12 mouse cellular contexts compared by ENCODE assay signal in genomic region chr19:5878916-5879315, GRCm38 (mm10). TPM values are rescaled to one million over a fixed set of nuclear protein-coding genes. Genes with fewer than 3 reads are reported as not detected.
A peak's percentile ranks its signal among the peaks of the same experiment; 100 is the strongest.
DNase-seq lines count a peak whose midpoint lies in the region; ATAC-seq and TF ChIP-seq lines count a peak whose summit lies in the region.
"Had no signal": no experiment of that assay in that cellular context is flagged by ENCODE, and none has a peak within 500 bp of the region (broad histone marks: within the 10 kb centered on the region; RNA-seq: fewer than 3 reads in every experiment).

No protein-coding gene starts in this region.

- no peak for DNase-seq in heart, postnatal 4 days
- no peak for DNase-seq in lung, postnatal 0 days (ENCODE audit: low spot score)
- DNase-seq in lung, adult 2 months: no peak
- DNase-seq in right cerebral cortex, adult 18-20 months: no peak
- DNase-seq in thymus, adult 18-20 months: no peak
- DNase-seq: cerebellum, postnatal 36 days had no signal

- peak overlapping the region; percentile 73 for H3K9ac ChIP-seq in heart, embryonic 16.5 days (ENCODE audit: low read length)
- H3K9ac ChIP-seq in lung, postnatal 0 days (replicated peaks; ENCODE audit: low read depth): no peak overlapping the region
- H3K9ac ChIP-seq in intestine, embryonic 16.5 days (ENCODE audit: low read depth, low read length): peak overlapping the region; percentile 49

- no peak overlapping the region; the same call in 1 of the 2 replicates for H3K4me3 ChIP-seq in heart, embryonic 16.5 days (ENCODE audit: low read length)
- no peak overlapping the region for H3K4me3 ChIP-seq in lung, postnatal 0 days (ENCODE audit: low read depth, low read length)
- no peak overlapping the region for H3K4me3 ChIP-seq in lung, adult 2 months (replicated peaks; ENCODE audit: extremely low read depth, low read depth, low read length)
- no peak overlapping the region for H3K4me3 ChIP-seq in intestine, embryonic 16.5 days (ENCODE audit: low read length)
- H3K4me3 ChIP-seq in small intestine, adult 2 months (ENCODE audit: low read depth, low read length): peak overlapping the region; percentile 62
- H3K4me3 ChIP-seq: neural tube, embryonic 13.5 days had no signal

- no peak for ATAC-seq in heart, embryonic 16.5 days (replicated peaks; ENCODE audit: extremely low read depth, insufficient read depth, low FRiP score)
- no peak for ATAC-seq in lung, postnatal 0 days
- ATAC-seq in intestine, embryonic 16.5 days: no peak
- ATAC-seq: hindbrain, postnatal 0 days had no signal

- no peaks in the 10 kb centered on the region for H3K9me3 ChIP-seq in heart, embryonic 16.5 days (replicated peaks; ENCODE audit: control insufficient read depth, low read length)
- no peaks in the 10 kb centered on the region for H3K9me3 ChIP-seq in lung, postnatal 0 days (ENCODE audit: low read length)
- H3K9me3 ChIP-seq in intestine, embryonic 16.5 days (ENCODE audit: control insufficient read depth, low read length): no peaks in the 10 kb centered on the region
- H3K9me3 ChIP-seq: neural tube, embryonic 13.5 days had no signal

- H3K27ac ChIP-seq in heart, embryonic 16.5 days (ENCODE audit: low read length): no peak overlapping the region
- peak overlapping the region; percentile 91 for H3K27ac ChIP-seq in lung, postnatal 0 days (ENCODE audit: low read length)
- 0 out of 2 replicates have a peak overlapping the region, but pooled peaks have one; percentile 73 for H3K27ac ChIP-seq in intestine, embryonic 16.5 days (ENCODE audit: low read length)
- H3K27ac ChIP-seq in small intestine, adult 2 months (ENCODE audit: insufficient read depth, low read depth, low read length): peak overlapping the region; percentile 98
- H3K27ac ChIP-seq: neural tube, embryonic 13.5 days had no signal

- H3K27me3 ChIP-seq in heart, embryonic 16.5 days (ENCODE audit: control insufficient read depth, insufficient read depth, low read length): no peaks in the 10 kb centered on the region
- H3K27me3 ChIP-seq in lung, postnatal 0 days (replicated peaks; ENCODE audit: insufficient read depth, low read length): no peaks in the 10 kb centered on the region
- H3K27me3 ChIP-seq in intestine, embryonic 16.5 days (replicated peaks; ENCODE audit: control insufficient read depth, insufficient read depth, low read length): no peaks in the 10 kb centered on the region
- H3K27me3 ChIP-seq in small intestine, adult 2 months (ENCODE audit: control insufficient read depth, insufficient read depth, low read length): no peaks in the 10 kb centered on the region
- H3K27me3 ChIP-seq: neural tube, embryonic 13.5 days had no signal

- no peaks in the 10 kb centered on the region for H3K36me3 ChIP-seq in heart, embryonic 16.5 days (ENCODE audit: control insufficient read depth, insufficient read depth)
- no peaks in the 10 kb centered on the region for H3K36me3 ChIP-seq in lung, postnatal 0 days (ENCODE audit: insufficient read depth, low read length)
- no peaks in the 10 kb centered on the region for H3K36me3 ChIP-seq in intestine, embryonic 16.5 days (ENCODE audit: control insufficient read depth, insufficient read depth, low read length)
- H3K36me3 ChIP-seq in small intestine, adult 2 months (ENCODE audit: control insufficient read depth, insufficient read depth, low read length): peaks cover 24% of the 10 kb centered on the region
- H3K36me3 ChIP-seq: neural tube, embryonic 13.5 days had no signal

- no peak for TF ChIP-seq EP300 in lung, postnatal 0 days (IDR thresholded peaks at IDR 0.05)

- H3K4me1 ChIP-seq in heart, embryonic 16.5 days (ENCODE audit: control insufficient read depth, insufficient read depth, low read length): peaks cover 26% of the 10 kb centered on the region
- peaks cover 10% of the 10 kb centered on the region; the same call in 1 of the 2 replicates for H3K4me1 ChIP-seq in lung, postnatal 0 days (ENCODE audit: insufficient read depth, low read depth, low read length)
- H3K4me1 ChIP-seq in lung, adult 2 months (ENCODE audit: control insufficient read depth, insufficient read depth, low read length): peaks cover 9% of the 10 kb centered on the region
- H3K4me1 ChIP-seq in intestine, embryonic 16.5 days (ENCODE audit: control insufficient read depth, insufficient read depth, low read length): peaks cover 29% of the 10 kb centered on the region
- peaks cover 47% of the 10 kb centered on the region for H3K4me1 ChIP-seq in small intestine, adult 2 months (ENCODE audit: control insufficient read depth, insufficient read depth, insufficient read length, low read length)

- TF ChIP-seq CTCF in lung, postnatal 0 days (IDR thresholded peaks at IDR 0.05): no peak
- no peak for TF ChIP-seq CTCF in lung, adult 2 months (IDR thresholded peaks at IDR 0.05; ENCODE audit: insufficient read depth, low read length)
- no peak for TF ChIP-seq CTCF in small intestine, adult 2 months (IDR thresholded peaks at IDR 0.05; ENCODE audit: extremely low read depth, insufficient read length, insufficient replicate concordance, low read depth, low read length)

- WGBS in heart, embryonic 16.5 days: 72% methylated on average over 3 of the region's 3 CpGs
- 68% methylated on average over 3 of the region's 3 CpGs for WGBS in lung, postnatal 0 days
- WGBS in lung, adult 2 months: 61% methylated on average over 3 of the region's 3 CpGs
- 77% methylated on average over 3 of the region's 3 CpGs for WGBS in intestine, embryonic 16.5 days
- WGBS in small intestine, adult 2 months: 26% methylated on average over 3 of the region's 3 CpGs

- no peak for TF ChIP-seq POLR2A in lung, adult 2 months (IDR thresholded peaks at IDR 0.05; ENCODE audit: borderline replicate concordance, extremely low read depth, low read depth, low read length)
- TF ChIP-seq POLR2A in small intestine, adult 2 months (IDR thresholded peaks at IDR 0.05; ENCODE audit: low read depth, low read length): no peak

- peak overlapping the region; percentile 58; the same call in 1 of the 2 replicates for H3K4me2 ChIP-seq in heart, embryonic 16.5 days (ENCODE audit: low read depth, low read length)
- peak overlapping the region; percentile 33 for H3K4me2 ChIP-seq in lung, postnatal 0 days (replicated peaks; ENCODE audit: low read depth, low read length)
- no peak overlapping the region for H3K4me2 ChIP-seq in intestine, embryonic 16.5 days (ENCODE audit: low read depth, low read length)

RNA-seq across cellular contexts. Expression of gene Slc25a45, which starts 1.3 kb away (rescaled TPM):
- 4.6 and 5.0 TPM in 2 replicates for polyA plus RNA-seq in heart, embryonic 16.5 days (2015; fragmentation: Nextera tagmentation; extraction: Ambion mirVana)
- total RNA-seq in heart, postnatal 4 days (2021): 1 to 10 TPM; 5.4 to 6.2 TPM
- polyA plus RNA-seq in lung, postnatal 0 days (2015; fragmentation: Nextera tagmentation; extraction: Ambion mirVana): 8.4 and 10.2 TPM in 2 replicates
- polyA plus RNA-seq in lung, adult 2 months (2012; rRNA removed): 24.5 and 26.0 TPM in 2 replicates
- 3.4 and 4.1 TPM in 2 replicates for polyA plus RNA-seq in intestine, embryonic 16.5 days (2015; fragmentation: Nextera tagmentation; extraction: Ambion mirVana)
- polyA plus RNA-seq in small intestine, adult 2 months (2012; rRNA removed): 207 and 241 TPM in 2 replicates

RNA-seq across cellular contexts. Expression of gene Frmd8, which starts 3.8 kb away (rescaled TPM):
- polyA plus RNA-seq in heart, embryonic 16.5 days (2015; fragmentation: Nextera tagmentation; extraction: Ambion mirVana): 33.6 and 34.8 TPM in 2 replicates
- 10 to 100 TPM; 18.6 to 20.9 TPM for total RNA-seq in heart, postnatal 4 days (2021)
- polyA plus RNA-seq in lung, postnatal 0 days (2015; fragmentation: Nextera tagmentation; extraction: Ambion mirVana): 33.9 and 35.1 TPM in 2 replicates
- polyA plus RNA-seq in lung, adult 2 months (2012; rRNA removed): 32.1 and 37.8 TPM in 2 replicates
- polyA plus RNA-seq in intestine, embryonic 16.5 days (2015; fragmentation: Nextera tagmentation; extraction: Ambion mirVana): 31.1 and 31.7 TPM in 2 replicates
- 32.1 and 62.1 TPM in 2 replicates for polyA plus RNA-seq in small intestine, adult 2 months (2012; rRNA removed)

RNA-seq across cellular contexts. Expression of gene Tigd3, which starts 15.0 kb away (rescaled TPM):
- polyA plus RNA-seq in heart, embryonic 16.5 days (2015; fragmentation: Nextera tagmentation; extraction: Ambion mirVana): 1.5 and 1.6 TPM in 2 replicates
- 1 to 10 TPM; 2.0 TPM for total RNA-seq in heart, postnatal 4 days (2021)
- 1.3 and 1.5 TPM in 2 replicates for polyA plus RNA-seq in lung, postnatal 0 days (2015; fragmentation: Nextera tagmentation; extraction: Ambion mirVana)
- polyA plus RNA-seq in lung, adult 2 months (2012; rRNA removed): 1.1 and 1.2 TPM in 2 replicates
- 1.5 and 1.7 TPM in 2 replicates for polyA plus RNA-seq in intestine, embryonic 16.5 days (2015; fragmentation: Nextera tagmentation; extraction: Ambion mirVana)
- polyA plus RNA-seq in small intestine, adult 2 months (2012; rRNA removed): 0.90 and 2.0 TPM in 2 replicates

RNA-seq across cellular contexts. Expression of gene Dpf2, which starts 33.9 kb away (rescaled TPM):
- polyA plus RNA-seq in heart, embryonic 16.5 days (2015; fragmentation: Nextera tagmentation; extraction: Ambion mirVana): 97.5 and 103 TPM in 2 replicates
- total RNA-seq in heart, postnatal 4 days (2021): 100 to 1,000 TPM; 111 to 119 TPM
- 77.7 and 78.0 TPM in 2 replicates for polyA plus RNA-seq in lung, postnatal 0 days (2015; fragmentation: Nextera tagmentation; extraction: Ambion mirVana)
- 87.1 and 103 TPM in 2 replicates for polyA plus RNA-seq in lung, adult 2 months (2012; rRNA removed)
- polyA plus RNA-seq in intestine, embryonic 16.5 days (2015; fragmentation: Nextera tagmentation; extraction: Ambion mirVana): 109 and 119 TPM in 2 replicates
- polyA plus RNA-seq in small intestine, adult 2 months (2012; rRNA removed): 34.1 and 64.3 TPM in 2 replicates

RNA-seq across cellular contexts. Expression of gene Cdc42ep2, which starts 45.7 kb away (rescaled TPM):
- 12.4 and 12.6 TPM in 2 replicates for polyA plus RNA-seq in heart, embryonic 16.5 days (2015; fragmentation: Nextera tagmentation; extraction: Ambion mirVana)
- total RNA-seq in heart, postnatal 4 days (2021): 10 to 100 TPM; 14.2 to 14.7 TPM
- polyA plus RNA-seq in lung, postnatal 0 days (2015; fragmentation: Nextera tagmentation; extraction: Ambion mirVana): 21.3 and 23.2 TPM in 2 replicates
- 22.2 and 24.1 TPM in 2 replicates for polyA plus RNA-seq in lung, adult 2 months (2012; rRNA removed)
- 14.7 and 15.1 TPM in 2 replicates for polyA plus RNA-seq in intestine, embryonic 16.5 days (2015; fragmentation: Nextera tagmentation; extraction: Ambion mirVana)
- polyA plus RNA-seq in small intestine, adult 2 months (2012; rRNA removed): 10.3 and 30.6 TPM in 2 replicates
- total RNA-seq: megakaryocyte-erythroid progenitor cell, adult 5-6 weeks had no signal
